25 mouse cellular contexts compared by ENCODE assay signal in the genomic region with DNA sequence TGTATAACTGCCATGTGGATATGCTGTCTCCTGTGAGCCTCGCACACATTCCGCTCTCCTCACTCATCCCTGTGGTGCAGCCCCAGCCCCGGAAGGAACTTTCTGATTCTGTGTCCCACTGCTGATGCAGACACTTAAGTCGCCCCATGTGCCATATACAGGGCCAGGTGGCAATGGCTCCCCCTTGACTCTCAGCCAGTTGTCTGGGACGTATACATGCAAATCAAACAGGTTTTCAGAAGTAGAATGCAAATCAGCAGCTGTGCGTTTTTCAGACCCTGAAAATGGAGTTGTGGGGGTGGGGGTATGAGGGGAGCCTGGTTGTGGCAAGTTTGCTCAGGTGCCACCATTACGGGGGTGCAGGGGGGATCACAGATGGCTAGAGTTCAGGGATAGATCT.
"Had no signal": no experiment of that assay in that cellular context is flagged by ENCODE, and none has a peak within 500 bp of the region (broad histone marks: within the 10 kb centered on the region; RNA-seq: fewer than 3 reads in every experiment).

No protein-coding gene starts in this region.

- H3K27ac ChIP-seq: gastrocnemius, adult 2 months; heart, embryonic 10.5 days; hindbrain, embryonic 13.5 days; hindbrain, embryonic 15.5 days; hindbrain, postnatal 0 days; layer of hippocampus, adult 2 months; limb, embryonic 13.5 days; limb, embryonic 15.5 days; liver, embryonic 12.5 days; liver, embryonic 14.5 days had no signal

- H3K27me3 ChIP-seq: heart, embryonic 12.5 days; hindbrain, embryonic 13.5 days; hindbrain, embryonic 15.5 days; limb, embryonic 13.5 days; limb, embryonic 15.5 days; liver, embryonic 12.5 days had no signal

- H3K4me2 ChIP-seq: heart, embryonic 12.5 days; hindbrain, embryonic 13.5 days; hindbrain, embryonic 15.5 days; limb, embryonic 13.5 days; limb, embryonic 15.5 days; liver, embryonic 12.5 days had no signal

- H3K9ac ChIP-seq: heart, embryonic 12.5 days; hindbrain, embryonic 13.5 days; hindbrain, embryonic 15.5 days; limb, embryonic 13.5 days; limb, embryonic 15.5 days; liver, embryonic 12.5 days; liver, embryonic 14.5 days had no signal

- H3K4me1 ChIP-seq: heart, embryonic 10.5 days; heart, embryonic 12.5 days; hindbrain, embryonic 13.5 days; hindbrain, embryonic 15.5 days; limb, embryonic 13.5 days; limb, embryonic 15.5 days; liver, embryonic 12.5 days had no signal

- H3K36me3 ChIP-seq: heart, embryonic 10.5 days; heart, embryonic 12.5 days; hindbrain, embryonic 13.5 days; hindbrain, embryonic 15.5 days; limb, embryonic 13.5 days; limb, embryonic 15.5 days; liver, embryonic 12.5 days had no signal

- H3K4me3 ChIP-seq: gastrocnemius, adult 2 months; heart, embryonic 10.5 days; heart, embryonic 12.5 days; hindbrain, embryonic 13.5 days; hindbrain, embryonic 15.5 days; layer of hippocampus, adult 2 months; limb, embryonic 13.5 days; limb, embryonic 15.5 days; liver, embryonic 12.5 days had no signal

- DNase-seq: gastrocnemius, adult 2 months; gastrocnemius, postnatal 10 days; gastrocnemius, postnatal 25 days; heart, adult 18-20 months; heart, postnatal 14 days; heart, postnatal 36 days; kidney, adult 11 months; kidney, adult 2 months; kidney, postnatal 10 days; kidney, postnatal 25 days; kidney, postnatal 4 days; layer of hippocampus, adult 9-11 months; layer of hippocampus, postnatal 36 days; left cerebral cortex, postnatal 4 days had no signal

- H3K9me3 ChIP-seq: heart, embryonic 10.5 days; heart, embryonic 12.5 days; hindbrain, embryonic 13.5 days; hindbrain, embryonic 15.5 days; limb, embryonic 13.5 days; limb, embryonic 15.5 days; liver, embryonic 12.5 days had no signal

- ATAC-seq: hindbrain, postnatal 0 days; intestine, embryonic 16.5 days; liver, embryonic 12.5 days had no signal
